Mouse (Mus musculus) adrenal gland, postnatal 4 days (tissue): ENCODE data around the gene Sft2d1. TPM values are rescaled to one million over a fixed set of nuclear protein-coding genes. Genes with fewer than 3 reads are reported as not detected.
A peak's percentile ranks its signal among the peaks of the same experiment; 100 is the strongest.

Source experiments
- DNase-seq, 2 experiments: peaks; one replicate each; pipeline ENCODE4 v3.0.0; 2021 to 2022; ENCODE audit warnings: low spot score in 2 of 2, mixed read lengths in 2 of 2
- total RNA-seq, 2 experiments: library from RNA; stranded (reverse); gene quantifications; 2 replicates each; pipeline ENCODE4 v1.2.3; 2021

The Sft2d1 gene
- total RNA-seq, 2 experiments from 2014 or later: 47.7 to 49.2 TPM

DNA sequence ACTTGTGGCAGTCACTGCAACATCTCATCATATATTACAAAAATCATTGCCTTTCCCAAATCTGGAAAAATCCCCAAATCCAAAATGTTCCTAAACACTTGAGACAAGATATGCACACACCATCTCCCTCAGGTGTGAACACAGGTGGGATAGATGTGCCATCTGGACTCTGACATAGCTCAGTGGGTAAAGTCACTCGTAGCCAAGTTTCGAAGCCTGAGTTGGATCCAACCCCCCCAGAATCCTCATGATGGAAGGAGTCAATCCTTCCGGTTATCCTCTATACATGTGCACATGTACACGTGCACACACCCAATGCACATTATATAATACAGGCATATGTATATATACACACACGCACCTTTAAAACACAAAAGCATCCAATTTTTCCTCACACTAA is 50.0 kb downstream of the Sft2d1 start:
- no peak for DNase-seq

DNA sequence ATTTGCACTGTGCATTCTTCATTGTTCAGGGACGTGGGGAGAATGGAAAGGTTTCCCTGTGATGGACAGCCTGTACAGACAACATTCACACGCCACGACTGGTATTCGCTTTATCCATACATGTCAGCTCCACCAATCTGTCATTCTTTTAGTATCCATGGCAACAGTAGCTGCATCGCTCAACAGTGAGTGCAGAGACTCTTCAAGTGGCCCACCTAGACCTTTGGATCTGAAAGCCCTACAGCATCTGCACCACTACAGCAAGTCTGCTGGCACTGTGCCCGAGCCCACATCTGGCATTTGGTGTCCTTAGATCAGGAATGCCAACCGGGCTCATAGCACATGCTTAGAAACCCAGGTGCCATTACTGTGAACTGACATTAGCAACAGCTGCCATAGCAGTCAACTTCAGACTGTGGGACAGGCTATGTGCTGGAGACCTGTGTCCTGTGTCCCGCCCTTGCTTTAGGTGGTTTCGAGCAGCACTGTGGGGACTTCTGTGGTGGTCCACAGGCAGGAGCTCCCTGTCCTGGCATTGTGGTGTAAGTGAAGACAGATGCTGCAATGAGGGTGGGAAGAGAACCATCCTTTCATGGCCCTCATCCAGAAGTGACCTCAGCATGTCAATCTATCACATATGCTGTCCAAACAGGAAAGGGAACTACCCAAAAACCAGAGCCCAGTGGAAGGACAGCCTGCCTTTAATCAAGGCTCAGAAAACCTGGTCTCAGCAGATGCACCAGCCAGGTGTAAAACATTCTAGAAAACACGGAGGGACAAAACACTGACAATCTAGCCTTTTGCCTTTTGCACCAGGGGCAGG is 50.6 kb downstream of the Sft2d1 start:
- no peak for DNase-seq

DNA sequence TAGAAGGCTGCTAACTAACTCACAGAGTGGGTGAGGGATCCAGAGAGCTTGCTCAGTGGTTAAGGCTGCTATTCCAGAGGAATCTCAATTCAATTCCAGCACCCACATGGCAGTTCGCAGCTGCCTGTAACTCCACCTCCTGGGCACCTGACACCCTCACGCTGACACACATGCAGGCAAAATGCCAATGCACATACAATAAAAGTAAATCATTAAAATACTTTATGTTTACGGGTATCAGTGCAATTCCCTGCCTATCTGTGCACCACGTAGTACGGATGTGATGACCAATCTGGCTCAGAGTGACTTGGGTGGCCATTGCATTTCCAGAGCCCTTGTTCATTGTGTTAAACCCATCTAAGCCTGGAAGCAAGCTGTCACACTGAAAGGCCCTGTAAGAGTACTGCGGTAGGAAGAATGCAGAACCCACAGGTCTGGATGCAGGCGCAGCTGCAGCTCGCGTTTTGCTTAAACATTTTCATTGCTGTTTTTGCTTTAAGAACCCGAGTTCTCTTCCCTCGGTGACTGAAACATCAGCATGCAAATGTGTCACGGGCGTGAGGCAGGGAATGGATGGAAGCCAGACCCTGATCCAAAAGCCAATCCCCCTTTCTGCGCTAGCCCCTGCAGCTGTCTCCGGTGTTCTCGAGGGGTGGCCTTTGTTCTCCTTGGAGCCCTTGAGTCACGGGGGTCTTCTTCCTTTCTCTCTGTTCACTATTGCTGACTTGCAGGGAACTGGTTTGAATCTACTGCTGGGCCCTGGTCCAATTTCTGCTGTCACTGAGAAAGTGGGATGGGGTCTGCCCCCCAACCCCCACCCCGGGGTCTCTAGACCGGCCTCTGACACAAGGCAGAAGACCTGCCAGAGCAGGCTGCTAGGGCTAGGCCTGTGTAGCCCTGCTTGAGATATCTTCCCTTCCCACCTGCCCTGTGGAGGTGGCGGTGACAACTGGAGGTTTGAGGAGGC is 56.9 kb downstream of the Sft2d1 start:
- no peak for DNase-seq

DNA sequence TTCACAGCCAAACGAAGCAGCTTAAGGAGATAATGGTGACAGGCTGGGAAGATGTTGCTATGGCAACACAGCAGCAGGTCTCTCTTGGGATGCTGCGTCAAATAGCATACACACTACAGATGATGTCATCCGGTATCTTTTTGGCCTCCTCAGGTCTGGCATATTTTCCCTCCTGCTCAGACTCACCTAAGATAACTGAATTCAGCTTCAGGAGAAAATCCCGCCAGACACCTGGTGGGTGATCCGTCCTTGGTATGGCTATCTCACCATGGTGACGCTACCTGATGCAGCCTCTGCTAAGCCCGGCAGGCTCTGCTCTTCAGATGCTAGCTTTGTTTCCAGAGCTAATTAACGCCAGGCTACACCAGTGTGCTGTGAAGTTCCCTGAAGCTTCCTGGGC is 57.7 kb downstream of the Sft2d1 start:
- DNase-seq: no peak

DNA sequence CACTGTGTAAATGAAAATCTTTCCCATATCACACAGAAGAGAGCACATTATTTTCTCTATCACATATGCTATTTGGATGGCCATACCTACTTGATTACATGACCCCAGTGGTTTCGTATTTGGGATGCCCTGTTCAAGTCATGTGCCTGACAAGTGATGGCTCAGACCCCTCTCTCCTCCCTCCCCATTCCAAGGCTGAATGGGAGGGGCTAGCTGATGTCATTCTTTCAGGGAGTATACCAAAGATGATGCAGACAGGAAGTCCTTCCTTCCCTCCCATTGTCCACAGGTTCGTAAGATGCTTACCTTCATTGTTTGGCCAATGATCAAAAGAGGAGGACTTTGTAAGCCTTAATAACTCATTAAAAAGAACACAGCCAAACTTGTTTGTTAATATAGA is 58.3 kb downstream of the Sft2d1 start:
- no peak for DNase-seq

DNA sequence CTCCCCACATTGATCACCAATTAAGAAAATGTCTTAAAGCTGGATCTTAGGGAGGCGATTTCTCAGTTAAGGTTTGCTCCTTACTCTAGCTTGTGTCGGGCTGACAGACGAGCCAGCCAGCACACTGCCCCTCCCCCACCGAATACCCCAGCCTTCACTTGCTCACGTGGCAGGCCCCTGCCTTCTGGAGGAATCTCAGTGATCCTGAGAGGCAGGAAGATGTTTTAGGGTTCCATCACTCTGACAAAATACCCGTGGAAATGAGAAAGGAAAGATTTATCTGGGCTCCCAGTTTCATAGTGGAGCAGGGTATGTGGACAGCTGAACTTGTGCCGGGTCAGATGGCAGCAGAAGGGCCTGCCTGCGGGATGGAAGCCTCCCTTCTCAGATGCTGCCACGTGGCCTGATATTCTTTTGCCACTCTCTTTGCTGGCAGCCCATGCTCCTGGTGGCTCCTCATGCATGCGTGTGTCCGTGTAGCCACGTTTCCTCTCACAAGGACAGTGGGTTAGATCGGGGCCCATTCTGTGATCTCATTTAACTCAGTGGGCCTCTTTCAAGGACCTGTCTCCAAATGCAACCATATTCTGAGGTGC is 59.8 kb downstream of the Sft2d1 start:
- no peak for DNase-seq

DNA sequence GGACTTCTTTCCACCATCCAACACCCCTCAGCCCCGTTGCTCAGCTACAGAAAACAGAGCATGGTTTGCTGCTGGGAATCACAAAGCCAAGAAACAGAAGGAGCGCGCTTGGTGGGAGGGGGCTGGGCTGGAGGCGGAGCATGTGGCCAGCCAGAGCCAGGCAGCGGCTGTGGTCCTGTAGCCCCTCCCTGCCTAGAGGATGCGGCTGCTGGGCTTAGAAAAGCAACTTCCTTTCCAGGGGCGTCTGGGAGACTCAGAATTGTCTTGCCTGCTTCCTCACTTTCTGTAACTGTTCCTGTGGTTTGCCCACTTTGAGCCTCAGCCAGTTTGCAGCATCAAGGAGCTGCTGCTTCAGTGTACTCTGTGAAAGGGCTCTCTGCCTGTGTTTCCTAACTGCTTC is 60.9 kb downstream of the Sft2d1 start:
- peak in 1 of 2 experiments; percentile 6 for DNase-seq

DNA sequence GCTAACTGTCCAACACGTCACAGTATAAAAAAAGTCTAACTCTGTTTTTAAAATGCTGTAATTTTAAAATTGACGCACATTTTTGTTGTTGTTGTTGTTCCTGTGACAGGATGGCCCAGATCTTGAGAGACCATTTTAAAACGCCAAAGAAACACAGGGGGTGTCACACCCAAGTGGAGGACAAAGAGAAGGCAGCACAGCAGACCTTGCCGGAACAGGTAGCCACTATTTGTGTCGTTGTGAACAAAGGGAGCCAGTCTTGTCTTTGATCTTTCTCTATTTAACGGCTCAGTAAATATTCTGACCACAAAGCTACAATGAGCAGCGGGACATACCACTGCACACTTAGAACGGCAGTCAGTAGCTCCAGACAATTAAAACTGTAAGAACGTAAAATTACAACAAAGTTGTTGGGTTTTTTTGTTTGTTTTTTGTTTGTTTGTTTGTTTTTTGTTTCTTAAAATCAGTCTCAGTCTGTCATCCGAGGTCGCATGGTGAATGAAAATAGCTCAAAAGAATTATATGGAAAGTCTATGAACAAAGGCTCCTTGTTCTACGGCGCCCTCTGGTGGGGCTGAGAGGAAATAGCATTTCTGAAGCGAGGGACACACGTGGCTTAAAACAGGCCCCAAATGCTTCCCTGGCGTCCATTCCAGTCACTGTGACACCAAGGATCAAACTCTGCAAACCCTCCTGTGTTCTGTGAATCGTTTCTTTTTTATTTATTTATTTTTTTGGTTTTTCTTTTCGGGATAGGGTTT is 61.6 kb downstream of the Sft2d1 start:
- peak; percentile 43 to 60 for DNase-seq

Other genes starting within 250 kb of the Sft2d1 start
- gene Gm49673, start 163.3 kb upstream of the Sft2d1 start, total RNA-seq: under 1 TPM; 0.31 to 0.79 TPM
- gene Rnaset2a, start 163.0 kb upstream of the Sft2d1 start, total RNA-seq: 10 to 100 TPM; 47.1 to 48.5 TPM
- gene Fgfr1op, start 145.6 kb upstream of the Sft2d1 start, total RNA-seq: 10 to 100 TPM; 28.9 to 29.9 TPM
- not detected for gene Ccr6, start 75.1 kb upstream of the Sft2d1 start, total RNA-seq
- 100 to 1,000 TPM in 1 of 2 experiments, 10 to 100 TPM in 1; 97.6 to 134 TPM for gene Mpc1, start 28.2 kb upstream of the Sft2d1 start, total RNA-seq
- 1 to 10 TPM in 1 of 2 experiments, under 1 TPM in 1; 0.85 to 1.1 TPM for gene Prr18, start 26.4 kb downstream of the Sft2d1 start, total RNA-seq
- gene T2, start 44.9 kb downstream of the Sft2d1 start, total RNA-seq: under 1 TPM in 1 of 2 experiments, not detected in 1; 0.25 TPM
- not detected for gene T, start 123.3 kb downstream of the Sft2d1 start, total RNA-seq
- 10 to 100 TPM; 20.2 to 21.3 TPM for gene Pde10a, start 214.3 kb downstream of the Sft2d1 start, total RNA-seq